Mouse (Mus musculus): ENCODE data around the gene Fam92b.

DNA sequence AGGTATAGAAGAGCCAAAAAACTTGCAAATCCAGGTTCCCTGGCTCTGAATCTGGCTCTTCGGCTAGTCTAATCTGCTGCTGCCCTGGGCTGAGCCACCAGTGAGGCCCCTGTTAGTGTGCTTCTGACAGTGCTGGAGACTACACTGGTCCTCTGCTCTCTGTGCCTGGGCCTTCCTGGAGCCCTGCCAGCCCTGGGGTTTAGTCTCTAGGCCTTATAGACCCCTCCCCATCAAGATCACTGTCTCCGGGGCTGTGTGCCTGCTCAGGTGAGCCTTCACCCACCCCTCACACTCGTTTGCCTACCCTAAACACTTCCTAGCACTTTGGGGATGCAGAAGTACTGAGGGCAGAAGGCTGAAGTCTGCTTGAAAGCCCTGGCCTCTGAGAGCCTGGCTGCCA, 57.8 kb downstream of the Fam92b start:
- no peak for TF ChIP-seq TAL1 (IDR thresholded peaks at IDR 0.05; ENCODE audit: low read length)
- no peak for TF ChIP-seq GATA1 (IDR thresholded peaks at IDR 0.05; ENCODE audit: low read length)

Data from erythroblast, embryonic 14.5 days (primary cell).